Mouse (Mus musculus) duodenum, adult 2 months (tissue): Measurements from ENCODE around the gene Kcnh3. TPM values are rescaled to one million over a fixed set of nuclear protein-coding genes. Genes with fewer than 3 reads are reported as not detected.

ENCODE experiments used
- polyA plus RNA-seq: library from polyadenylated mRNA; depleted of rRNA; stranded (reverse); fragments of >200 nt; gene quantifications from 2 replicates; pipeline ENCODE4 v1.2.3, GENCODE M21; 2012; ENCODE audit warnings: low replicate concordance; rRNA removed

Gene Kcnh3
- polyA plus RNA-seq, result 1.6 and 2.1 TPM in 2 replicates

DNA sequence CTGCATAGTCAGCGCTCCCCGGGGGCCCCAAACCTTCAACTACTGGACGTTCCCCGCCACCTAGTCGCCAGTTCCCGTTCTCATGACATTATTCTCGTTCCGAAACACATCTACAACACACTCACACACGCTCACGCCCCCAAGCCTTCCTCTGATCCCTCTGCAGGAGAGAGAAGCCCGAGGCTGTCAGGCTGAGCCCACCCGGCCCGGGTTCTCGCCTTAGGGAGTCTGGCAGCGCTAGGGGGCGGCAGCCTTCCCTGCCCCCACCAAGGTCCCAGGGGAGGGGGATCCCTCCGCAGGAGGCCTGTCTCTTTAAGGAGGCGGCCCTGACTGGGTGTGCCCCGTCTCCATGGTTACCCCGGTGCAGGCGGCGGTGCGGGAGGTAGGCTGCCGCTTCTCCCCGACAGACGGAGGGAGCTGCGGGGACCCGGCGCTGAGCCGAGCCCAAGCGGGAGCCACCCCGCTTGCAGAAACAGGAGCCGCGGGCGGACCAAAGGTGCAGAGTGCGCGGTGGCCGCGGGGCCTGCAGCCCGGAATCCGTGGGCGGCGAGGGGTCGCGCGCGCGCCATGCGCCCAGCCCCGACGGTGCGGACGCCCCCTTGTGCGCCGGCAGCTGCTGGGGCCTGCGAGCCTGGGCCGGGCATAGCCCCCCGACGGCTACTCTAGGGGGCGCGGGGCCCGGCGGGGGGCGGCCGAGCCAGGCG is at the start of gene Kcnh3:
Kcnh3 (plus strand) TSS at position 654 of the 704 bp plus-strand sequence.

GRCm38 (mm10) chr15:99251626-99252380 is 27.1 kb downstream of the Kcnh3 start, which contains the start of gene Mcrs1:
TSS of gene Mcrs1 (minus strand) at chr15:99251961.

Other genes starting within 250 kb of the Kcnh3 start
- gene Tuba1c, start 195.0 kb upstream of the Kcnh3 start, polyA plus RNA-seq, result 246 and 414 TPM in 2 replicates
- 7.2 and 7.3 TPM in 2 replicates for gene Prph, start 169.7 kb upstream of the Kcnh3 start, polyA plus RNA-seq
- 9.2 and 15.0 TPM in 2 replicates for gene Troap, start 150.3 kb upstream of the Kcnh3 start, polyA plus RNA-seq
- not detected in 2 replicates for gene C1ql4, start 137.0 kb upstream of the Kcnh3 start, polyA plus RNA-seq
- gene Dnajc22, start 131.7 kb upstream of the Kcnh3 start, polyA plus RNA-seq, result 39.0 and 41.7 TPM in 2 replicates
- gene Spats2, start 98.9 kb upstream of the Kcnh3 start, polyA plus RNA-seq, result 2.8 and 3.3 TPM in 2 replicates
- 68.4 and 84.4 TPM in 2 replicates for gene Mcrs1, start 27.1 kb downstream of the Kcnh3 start, polyA plus RNA-seq
- 17.7 and 23.6 TPM in 2 replicates for gene Prpf40b, start 70.2 kb downstream of the Kcnh3 start, polyA plus RNA-seq
- gene Fam186b, start 71.0 kb downstream of the Kcnh3 start, polyA plus RNA-seq, result not detected in 2 replicates
- gene Fmnl3, start 145.6 kb downstream of the Kcnh3 start, polyA plus RNA-seq, result 4.0 and 4.1 TPM in 2 replicates
- 1,234 and 2,200 TPM in 2 replicates for gene Tmbim6, start 168.0 kb downstream of the Kcnh3 start, polyA plus RNA-seq
- gene Nckap5l, start 232.9 kb downstream of the Kcnh3 start, polyA plus RNA-seq, result 2.8 and 4.9 TPM in 2 replicates
- gene Bcdin3d, start 249.9 kb downstream of the Kcnh3 start, polyA plus RNA-seq, result 3.6 and 6.0 TPM in 2 replicates